Mouse (Mus musculus): ENCODE results near the gene Rgma. TPM values are rescaled to one million over a fixed set of nuclear protein-coding genes. Genes with fewer than 3 reads are reported as not detected.

Rgma gene
- polyA plus RNA-seq, 1 experiment from 2014 or later: 4.8 TPM

DNA sequence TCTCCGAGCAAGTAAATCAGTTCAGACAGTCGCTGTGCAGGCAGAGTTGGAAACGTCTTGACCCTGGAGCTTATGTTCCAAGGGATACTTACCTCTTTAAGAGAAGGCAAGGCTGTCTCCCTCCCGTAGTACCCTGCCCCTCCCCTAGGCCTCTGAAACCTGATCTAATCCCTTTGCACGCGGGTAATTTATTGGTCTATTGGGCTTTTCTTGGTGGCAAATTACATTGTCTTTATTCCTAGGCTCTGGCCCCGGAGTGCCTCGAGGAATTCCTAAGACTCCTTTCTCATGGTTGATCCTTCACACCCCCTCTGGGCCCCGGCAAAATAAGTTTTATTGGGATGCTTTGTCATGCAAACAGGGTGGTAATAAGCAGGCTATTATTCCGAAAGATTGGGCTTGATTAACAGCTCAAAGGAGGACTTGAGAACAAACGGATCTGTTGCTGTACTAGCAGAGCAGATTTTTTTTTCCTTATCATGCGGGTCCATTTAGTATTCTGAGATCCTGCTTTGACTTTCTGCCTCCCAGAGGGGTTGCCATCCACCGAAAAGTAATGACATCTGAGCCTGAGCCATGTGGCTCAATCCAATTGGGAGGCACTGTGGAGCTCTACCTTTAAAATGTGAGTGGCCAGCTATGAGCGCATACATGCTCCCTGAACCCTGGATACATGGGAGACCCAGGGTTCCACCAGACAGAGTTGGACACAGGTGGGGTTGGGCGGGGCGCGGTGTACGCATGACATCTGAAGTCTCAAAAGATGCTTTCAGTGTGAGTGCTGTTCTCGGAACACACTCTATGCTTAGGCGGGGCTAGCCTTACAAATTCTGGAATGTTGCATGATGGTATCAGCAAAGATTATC, 25.0 kb downstream of the Rgma start:
- H3K9me3 ChIP-seq (ENCODE audit: low read length): no peaks in the 10 kb centered on the region
- H3K36me3 ChIP-seq (ENCODE audit: insufficient read depth, low read length): no peaks in the 10 kb centered on the region
- no peak overlapping the region for H3K9ac ChIP-seq (replicated peaks; ENCODE audit: low read depth)
- ATAC-seq (no peak; the same call in 1 of the 2 replicates), DNase-seq (ENCODE audit: low spot score) (peak; percentile 41)
- 0 out of 2 replicates have a peak overlapping the region, but pooled peaks have one; percentile 19 for H3K4me3 ChIP-seq (ENCODE audit: low read depth, low read length)
- TF ChIP-seq CTCF (IDR thresholded peaks at IDR 0.05) (no peak), EP300 (IDR thresholded peaks at IDR 0.05) (no peak)
- peaks cover 10% of the 10 kb centered on the region; the same call in 1 of the 2 replicates for H3K4me1 ChIP-seq (ENCODE audit: insufficient read depth, low read depth, low read length)
- peak overlapping the region; percentile 62 for H3K4me2 ChIP-seq (replicated peaks; ENCODE audit: low read depth, low read length)
- H3K27ac ChIP-seq (ENCODE audit: low read length): no peak overlapping the region
- 37% methylated on average over 20 of the region's 20 CpGs for WGBS
- H3K27me3 ChIP-seq (replicated peaks; ENCODE audit: insufficient read depth, low read length): no peaks in the 10 kb centered on the region

DNA sequence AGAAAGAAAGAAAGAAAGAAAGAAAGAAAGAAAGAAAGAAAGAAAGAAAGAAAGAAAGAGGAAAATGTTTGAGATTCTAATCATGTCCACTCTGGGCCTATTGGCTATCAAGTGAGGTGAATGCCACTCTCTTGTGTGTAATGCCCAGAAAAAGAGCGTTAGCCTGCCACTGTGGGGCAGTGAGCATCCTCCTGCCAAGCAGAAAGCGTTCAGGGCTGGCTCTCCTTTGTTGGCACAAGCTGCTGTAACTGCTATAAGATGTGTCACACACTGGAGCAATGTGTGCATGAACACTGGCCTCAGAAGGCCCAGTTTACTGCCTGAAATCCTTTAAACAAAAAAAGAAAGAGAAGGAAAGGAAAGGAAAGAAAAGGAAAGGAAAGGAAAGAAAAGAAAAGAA, 26.8 kb downstream of the Rgma start:
- TF ChIP-seq EP300 (IDR thresholded peaks at IDR 0.05): no peak
- TF ChIP-seq CTCF (IDR thresholded peaks at IDR 0.05): no peak
- ATAC-seq (no peak), DNase-seq (ENCODE audit: low spot score) (no peak)
- H3K9ac ChIP-seq (replicated peaks; ENCODE audit: low read depth): no peak overlapping the region
- no peaks in the 10 kb centered on the region for H3K36me3 ChIP-seq (ENCODE audit: insufficient read depth, low read length)
- H3K4me3 ChIP-seq (ENCODE audit: low read depth, low read length): no peak overlapping the region
- no peak overlapping the region for H3K4me2 ChIP-seq (replicated peaks; ENCODE audit: low read depth, low read length)
- no peaks in the 10 kb centered on the region for H3K27me3 ChIP-seq (replicated peaks; ENCODE audit: insufficient read depth, low read length)
- H3K4me1 ChIP-seq (ENCODE audit: insufficient read depth, low read depth, low read length): peaks cover 10% of the 10 kb centered on the region; the same call in 1 of the 2 replicates
- no peak overlapping the region for H3K27ac ChIP-seq (ENCODE audit: low read length)
- 31% methylated on average over 2 of the region's 2 CpGs for WGBS
- no peaks in the 10 kb centered on the region for H3K9me3 ChIP-seq (ENCODE audit: low read length)

DNA sequence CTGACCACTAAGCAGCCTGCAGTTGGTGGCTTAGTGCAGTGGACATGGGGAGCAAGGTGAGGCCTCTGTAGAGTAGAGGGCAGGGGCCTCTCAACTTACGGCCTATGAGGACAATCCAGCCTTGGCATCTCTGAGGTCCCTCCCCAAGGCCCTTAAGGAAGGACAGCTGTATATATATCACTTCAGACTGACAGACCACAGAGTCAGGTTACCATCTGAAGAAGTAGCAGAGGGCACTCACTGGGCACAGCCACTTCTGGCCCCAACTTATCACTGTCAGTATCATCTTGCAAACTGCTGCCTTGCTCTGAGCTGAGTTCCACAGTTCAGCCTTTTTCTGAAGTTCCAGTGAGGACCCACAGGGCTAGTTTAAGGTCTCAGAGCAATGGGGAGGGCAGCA, 27.4 kb downstream of the Rgma start:
- no peaks in the 10 kb centered on the region for H3K9me3 ChIP-seq (ENCODE audit: low read length)
- ATAC-seq: no peak
- H3K4me3 ChIP-seq (ENCODE audit: low read depth, low read length): no peak overlapping the region
- 82% methylated on average over 1 of the region's 1 CpGs for WGBS
- no peak for DNase-seq (ENCODE audit: low spot score)
- H3K4me1 ChIP-seq (ENCODE audit: insufficient read depth, low read depth, low read length): peaks cover 10% of the 10 kb centered on the region; the same call in 1 of the 2 replicates
- no peaks in the 10 kb centered on the region for H3K36me3 ChIP-seq (ENCODE audit: insufficient read depth, low read length)
- TF ChIP-seq CTCF (IDR thresholded peaks at IDR 0.05): no peak
- H3K27ac ChIP-seq (ENCODE audit: low read length): no peak overlapping the region
- H3K4me2 ChIP-seq (replicated peaks; ENCODE audit: low read depth, low read length): no peak overlapping the region
- H3K27me3 ChIP-seq (replicated peaks; ENCODE audit: insufficient read depth, low read length): no peaks in the 10 kb centered on the region
- H3K9ac ChIP-seq (replicated peaks; ENCODE audit: low read depth): no peak overlapping the region

DNA sequence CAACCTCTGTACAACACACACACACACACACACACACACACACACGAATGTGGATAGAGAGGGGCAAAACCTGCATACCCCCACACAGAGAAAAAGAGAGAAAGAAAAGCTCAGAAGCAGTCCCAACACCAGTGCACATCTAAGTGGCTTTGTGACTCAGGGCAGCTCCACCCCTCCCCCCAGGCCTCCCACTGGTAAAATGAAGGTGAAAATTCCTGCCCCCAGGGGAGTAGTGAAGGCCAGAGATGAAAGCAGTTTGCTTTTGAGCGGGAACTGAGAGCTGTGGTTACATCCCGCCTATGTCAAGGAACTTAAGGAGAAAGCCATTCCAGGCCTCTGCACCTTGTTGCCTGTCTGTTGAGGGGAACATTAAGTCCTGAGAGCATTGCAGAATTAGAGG, 28.2 kb downstream of the Rgma start:
- no peaks in the 10 kb centered on the region for H3K27me3 ChIP-seq (replicated peaks; ENCODE audit: insufficient read depth, low read length)

DNA sequence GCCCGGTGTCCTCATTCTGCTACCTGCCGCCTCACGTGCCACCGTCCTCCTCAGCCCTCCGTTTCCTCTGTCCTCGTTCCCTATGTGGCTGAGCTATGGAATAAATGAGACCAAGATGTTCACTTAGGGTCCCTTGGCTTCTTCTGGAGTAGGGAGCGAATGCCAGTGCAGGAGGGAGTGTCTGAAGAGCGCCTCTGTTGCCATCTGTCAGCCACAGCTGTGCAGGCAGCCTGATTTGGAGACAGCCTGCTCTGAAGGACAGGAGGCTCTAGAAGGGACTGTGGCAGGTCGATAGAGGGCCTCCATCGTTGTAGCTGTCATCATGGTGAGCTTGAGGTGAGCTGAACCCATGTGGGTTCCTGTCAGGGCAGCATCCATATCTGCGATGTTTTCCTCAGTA, 30.2 kb downstream of the Rgma start:
- DNase-seq (ENCODE audit: low spot score) (no peak), ATAC-seq (no peak)
- H3K4me1 ChIP-seq (ENCODE audit: insufficient read depth, low read depth, low read length): no peaks in the 10 kb centered on the region
- H3K27ac ChIP-seq (ENCODE audit: low read length): no peak overlapping the region
- no peaks in the 10 kb centered on the region for H3K36me3 ChIP-seq (ENCODE audit: insufficient read depth, low read length)
- no peak for TF ChIP-seq EP300 (IDR thresholded peaks at IDR 0.05)
- no peak for TF ChIP-seq CTCF (IDR thresholded peaks at IDR 0.05)
- 93% methylated on average over 11 of the region's 11 CpGs for WGBS
- H3K4me3 ChIP-seq (ENCODE audit: low read depth, low read length): no peak overlapping the region
- no peaks in the 10 kb centered on the region for H3K27me3 ChIP-seq (replicated peaks; ENCODE audit: insufficient read depth, low read length)
- no peak overlapping the region for H3K4me2 ChIP-seq (replicated peaks; ENCODE audit: low read depth, low read length)
- H3K9ac ChIP-seq (replicated peaks; ENCODE audit: low read depth): no peak overlapping the region
- H3K9me3 ChIP-seq (ENCODE audit: low read length): no peaks in the 10 kb centered on the region

More for the DNA sequence above, 28.2 kb downstream of the Rgma start:
- no peak overlapping the region for H3K4me3 ChIP-seq (ENCODE audit: low read depth, low read length)
- no peaks in the 10 kb centered on the region for H3K9me3 ChIP-seq (ENCODE audit: low read length)
- H3K27ac ChIP-seq (ENCODE audit: low read length): no peak overlapping the region
- no peak overlapping the region for H3K4me2 ChIP-seq (replicated peaks; ENCODE audit: low read depth, low read length)
- 52% methylated on average over 3 of the region's 3 CpGs for WGBS
- H3K9ac ChIP-seq (replicated peaks; ENCODE audit: low read depth): no peak overlapping the region
- DNase-seq (ENCODE audit: low spot score) (no peak), ATAC-seq (no peak)
- peaks cover 10% of the 10 kb centered on the region; the same call in 1 of the 2 replicates for H3K4me1 ChIP-seq (ENCODE audit: insufficient read depth, low read depth, low read length)
- TF ChIP-seq CTCF (IDR thresholded peaks at IDR 0.05) (peak; percentile 16; the same call in 1 of the 2 replicates), EP300 (IDR thresholded peaks at IDR 0.05) (no peak)
- H3K36me3 ChIP-seq (ENCODE audit: insufficient read depth, low read length): no peaks in the 10 kb centered on the region

DNA sequence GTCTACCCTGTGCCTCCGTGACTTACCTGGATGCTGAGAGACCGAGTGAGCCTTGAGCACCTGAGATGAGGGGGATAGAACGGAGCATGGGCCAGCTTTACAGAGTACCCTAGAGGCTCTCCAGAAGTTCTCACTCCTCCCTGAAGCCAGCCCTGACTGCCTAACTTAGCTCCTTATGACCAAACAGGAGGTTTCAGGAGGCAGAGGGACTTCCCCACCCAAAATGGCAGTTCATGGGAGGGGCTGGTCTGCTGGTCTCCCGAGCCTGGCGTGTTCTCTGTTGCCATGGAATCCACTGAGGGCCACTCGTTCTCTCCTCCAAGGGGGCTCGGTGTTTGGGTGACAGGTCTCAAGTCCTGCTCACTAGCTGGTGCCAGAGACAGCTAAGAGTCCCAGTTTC, 36.2 kb downstream of the Rgma start:
- no peaks in the 10 kb centered on the region for H3K9me3 ChIP-seq (ENCODE audit: low read length)
- no peaks in the 10 kb centered on the region for H3K36me3 ChIP-seq (ENCODE audit: insufficient read depth, low read length)
- peaks cover 4% of the 10 kb centered on the region; the same call in 1 of the 2 replicates for H3K4me1 ChIP-seq (ENCODE audit: insufficient read depth, low read depth, low read length)
- H3K27ac ChIP-seq (ENCODE audit: low read length): no peak overlapping the region
- H3K4me3 ChIP-seq (ENCODE audit: low read depth, low read length): no peak overlapping the region
- no peak overlapping the region for H3K4me2 ChIP-seq (replicated peaks; ENCODE audit: low read depth, low read length)
- WGBS: 46% methylated on average over 7 of the region's 7 CpGs
- no peaks in the 10 kb centered on the region for H3K27me3 ChIP-seq (replicated peaks; ENCODE audit: insufficient read depth, low read length)
- ATAC-seq: peak; percentile 39
- no peak overlapping the region for H3K9ac ChIP-seq (replicated peaks; ENCODE audit: low read depth)
- no peak for DNase-seq (ENCODE audit: low spot score)
- TF ChIP-seq EP300 (IDR thresholded peaks at IDR 0.05) (no peak), CTCF (IDR thresholded peaks at IDR 0.05) (no peak)
